Mouse (Mus musculus): ENCODE measurements around the gene Rras.

GRCm38 (mm10) chr7:45007141-45007540 lies 10.6 kb upstream of the Rras start:
- no peak for TF ChIP-seq CTCF (IDR thresholded peaks at IDR 0.05; ENCODE audit: control insufficient read depth, insufficient read depth, insufficient read length)
- TF ChIP-seq MYOD1 (IDR thresholded peaks at IDR 0.05; ENCODE audit: control insufficient read depth, insufficient read length, low read depth), result no peak
- no peak for TF ChIP-seq MAX (IDR thresholded peaks at IDR 0.05)

Data from C2C12 (cell line).